Mouse (Mus musculus): Measurements from ENCODE around the gene Dnaja1.

The Dnaja1 gene

DNA sequence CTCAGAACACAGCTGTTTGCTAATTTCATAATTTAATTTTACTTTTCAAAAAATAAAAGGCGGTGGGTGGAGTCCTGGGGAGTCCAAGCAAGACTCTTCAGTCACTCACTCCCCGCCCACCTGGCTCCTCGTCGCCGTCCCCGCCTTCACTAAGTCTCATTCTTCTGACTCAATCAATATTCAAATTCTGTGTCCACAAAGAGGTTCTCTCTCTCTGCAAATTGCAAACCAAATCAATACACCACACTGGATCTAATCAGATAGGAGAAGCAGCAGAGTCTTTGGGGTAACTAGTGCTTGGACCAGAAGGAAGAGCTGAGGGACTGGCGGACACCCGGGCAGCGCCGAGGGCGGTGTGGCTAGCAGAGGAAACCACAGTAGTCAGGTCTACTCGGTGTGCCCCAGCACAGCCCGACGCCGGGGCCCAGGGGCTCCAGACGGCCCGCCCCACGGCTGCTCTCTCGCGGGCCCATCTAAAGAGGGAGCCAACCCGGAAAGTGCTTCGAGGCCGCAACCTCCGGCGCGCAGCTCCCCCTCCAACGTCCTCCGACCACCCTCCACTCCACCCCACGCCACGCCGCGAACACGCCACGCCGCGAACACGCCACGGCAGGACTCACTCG is 35.3 kb downstream of the Dnaja1 start:
- ATAC-seq (ENCODE audit: low TSS enrichment) = peak; percentile 69

DNA sequence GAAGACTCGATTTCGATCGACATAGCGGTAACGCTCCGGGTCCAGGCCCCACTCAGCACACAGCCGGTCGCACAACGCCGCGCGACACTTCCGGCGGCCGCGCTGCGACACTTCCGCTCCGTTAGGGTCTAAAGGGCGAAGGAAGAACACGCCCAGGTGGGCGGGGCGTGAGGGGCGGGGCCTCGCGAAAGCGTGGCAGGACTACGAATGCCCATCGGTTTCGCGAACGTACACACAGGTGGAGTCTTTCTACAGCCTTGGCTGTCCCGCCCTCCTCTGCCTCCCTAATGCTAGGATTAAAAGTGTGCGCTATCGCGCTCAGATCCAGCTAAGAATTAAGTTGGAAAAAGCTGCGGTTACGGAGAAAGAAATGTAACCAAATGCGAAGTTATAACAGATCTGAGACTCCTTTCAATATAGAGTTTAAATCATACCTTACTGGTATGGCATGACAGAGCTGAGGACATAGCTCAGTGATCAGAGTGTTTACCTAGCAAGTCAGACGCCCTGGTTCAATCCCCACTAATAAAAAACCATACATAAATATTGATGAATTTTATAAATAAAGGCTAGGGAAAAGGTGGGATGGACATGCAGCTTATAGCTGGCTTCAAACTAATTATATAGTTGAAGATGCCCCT is 36.0 kb downstream of the Dnaja1 start, which contains the start of gene Smu1:
Gene Smu1, minus strand, starts transcription at position 144 of the 641 bp plus-strand sequence.
- peak; percentile 98 for ATAC-seq (ENCODE audit: low TSS enrichment)

DNA sequence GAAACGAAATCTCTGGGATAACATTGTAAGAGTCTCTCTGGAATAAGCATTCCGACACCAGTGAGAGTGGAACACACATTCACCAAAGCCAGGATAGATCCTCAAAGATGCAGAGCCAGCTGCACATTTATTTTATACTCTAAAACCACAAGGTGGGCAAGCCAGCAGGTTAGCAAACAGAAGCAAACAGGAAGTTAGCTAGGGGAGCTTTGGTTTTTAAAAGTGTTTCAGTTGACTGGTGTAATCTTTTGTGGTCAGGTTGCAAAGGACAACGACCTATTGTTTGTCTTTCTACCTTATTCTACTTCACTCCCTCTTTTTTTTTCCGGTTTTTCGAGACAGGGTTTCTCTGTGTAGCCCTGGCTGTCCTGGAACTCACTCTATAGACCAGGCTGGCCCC is 37.9 kb downstream of the Dnaja1 start:
- no peak for ATAC-seq (ENCODE audit: low TSS enrichment)

DNA sequence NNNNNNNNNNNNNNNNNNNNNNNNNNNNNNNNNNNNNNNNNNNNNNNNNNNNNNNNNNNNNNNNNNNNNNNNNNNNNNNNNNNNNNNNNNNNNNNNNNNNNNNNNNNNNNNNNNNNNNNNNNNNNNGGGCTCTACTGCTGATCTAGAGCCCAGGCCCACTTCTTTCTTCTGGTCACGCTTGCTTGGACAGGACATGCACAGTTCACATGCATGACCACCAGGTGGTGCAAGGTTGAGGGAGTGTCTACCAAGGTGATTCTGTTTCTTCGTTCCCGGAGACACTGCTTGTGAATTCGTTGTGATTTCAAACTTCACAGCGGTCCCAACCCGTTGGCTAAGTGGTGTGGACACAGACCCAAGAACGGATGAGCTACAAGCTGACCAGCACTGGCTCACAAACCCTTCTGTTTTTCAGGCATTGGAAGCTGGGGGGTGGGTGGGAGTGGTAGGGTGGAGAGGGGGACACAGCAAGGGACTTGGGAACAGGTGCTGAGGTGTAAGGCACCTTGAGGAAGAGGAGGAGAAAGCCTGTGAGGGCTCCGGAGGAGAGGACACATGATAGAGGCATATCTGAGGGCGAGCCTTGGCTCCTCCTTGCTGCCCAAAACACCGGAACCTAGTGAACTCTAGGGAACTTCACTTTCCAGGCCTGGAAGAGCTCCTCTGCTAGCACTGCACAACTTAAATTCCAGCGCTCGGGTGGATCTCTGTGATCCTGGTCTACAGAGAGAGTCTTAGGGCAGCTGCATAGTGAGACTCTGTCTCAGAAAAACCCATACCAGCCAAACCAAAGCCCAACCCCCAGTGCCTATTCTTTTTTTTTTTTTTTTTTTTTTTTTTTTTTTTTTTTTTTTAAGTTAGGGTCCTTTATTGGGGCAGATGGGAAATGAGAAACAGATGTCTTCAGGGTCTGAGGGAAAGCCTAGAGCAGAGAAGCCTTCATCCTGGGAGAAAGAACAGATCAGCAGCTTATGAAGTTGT is 52.6 kb downstream of the Dnaja1 start:
- peak; percentile 58 for ATAC-seq (ENCODE audit: low TSS enrichment)

DNA sequence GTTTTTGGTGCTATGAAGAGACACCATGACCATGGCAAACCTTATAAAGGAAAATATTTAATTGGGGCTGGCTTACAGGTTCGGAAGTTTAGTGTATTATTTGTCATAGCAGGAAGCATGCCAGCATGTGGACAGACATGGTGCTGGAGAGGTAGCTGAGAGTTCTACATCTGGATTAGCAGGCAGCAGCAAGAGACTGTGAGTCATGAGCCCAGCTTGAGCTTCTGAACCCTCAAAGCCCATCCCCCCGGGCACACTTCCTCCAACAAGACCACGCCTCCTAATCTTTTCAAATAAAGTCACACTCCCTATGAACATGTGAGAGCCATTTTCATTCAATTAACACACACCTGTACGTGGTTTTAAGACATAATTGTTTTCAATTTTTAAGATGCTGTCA is 54.5 kb downstream of the Dnaja1 start:
- ATAC-seq (ENCODE audit: low TSS enrichment) = no peak

GRCm38 (mm10) chr4:40777116-40777515 is 55.2 kb downstream of the Dnaja1 start:
- ATAC-seq (ENCODE audit: low TSS enrichment) = no peak

DNA sequence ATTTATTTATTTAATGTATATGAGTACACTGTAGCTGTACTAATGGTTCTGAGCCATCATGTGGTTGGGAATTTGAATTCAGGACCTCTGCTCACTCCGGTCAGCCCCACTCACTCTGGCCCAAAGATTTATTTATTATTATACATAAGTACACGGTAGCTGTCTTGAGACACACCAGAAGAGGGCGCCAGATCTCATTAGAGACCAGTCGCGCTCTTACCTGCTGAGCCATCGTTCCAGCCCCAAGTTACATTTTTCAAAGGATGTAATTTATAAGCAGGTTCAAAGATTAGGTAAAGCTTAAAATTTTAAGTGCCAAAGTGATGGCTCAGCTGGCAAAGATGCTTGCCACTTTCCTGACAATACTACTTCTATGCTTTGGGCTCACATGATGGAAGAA is 56.7 kb downstream of the Dnaja1 start:
- ATAC-seq (ENCODE audit: low TSS enrichment) = no peak

DNA sequence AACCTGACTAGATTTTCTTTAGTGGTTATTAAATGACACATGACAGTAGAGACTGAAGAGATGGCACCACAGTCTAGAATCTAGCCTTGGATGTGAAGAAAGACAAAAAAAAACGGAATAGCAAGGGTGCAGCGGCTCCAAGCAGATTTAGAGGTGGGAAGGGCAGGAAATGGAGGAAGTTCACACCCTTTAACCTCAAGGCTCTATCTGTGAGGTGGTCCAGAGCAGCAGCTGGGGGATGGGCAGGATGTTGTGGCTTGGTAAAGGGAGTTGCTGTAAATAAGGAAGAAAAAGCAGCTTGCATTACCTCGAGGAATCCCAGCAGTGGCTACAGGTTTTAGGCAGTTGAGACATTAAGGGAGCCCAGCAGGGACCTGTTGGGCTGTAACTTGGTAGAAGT is 59.2 kb downstream of the Dnaja1 start:
- no peak for ATAC-seq (ENCODE audit: low TSS enrichment)

- no peak for ATAC-seq (ENCODE audit: low TSS enrichment)
These were observed 60.0 kb downstream of the Dnaja1 start for GRCm38 (mm10) chr4:40781797-40782495.

GRCm38 (mm10) chr4:40783049-40783448 is 61.1 kb downstream of the Dnaja1 start:
- ATAC-seq (ENCODE audit: low TSS enrichment) = no peak

- ATAC-seq (ENCODE audit: low TSS enrichment) = no peak
These were observed 62.7 kb downstream of the Dnaja1 start for GRCm38 (mm10) chr4:40784556-40785169.

GRCm38 (mm10) chr4:40785620-40786166 is 63.7 kb downstream of the Dnaja1 start:
- ATAC-seq (ENCODE audit: low TSS enrichment) = no peak

DNA sequence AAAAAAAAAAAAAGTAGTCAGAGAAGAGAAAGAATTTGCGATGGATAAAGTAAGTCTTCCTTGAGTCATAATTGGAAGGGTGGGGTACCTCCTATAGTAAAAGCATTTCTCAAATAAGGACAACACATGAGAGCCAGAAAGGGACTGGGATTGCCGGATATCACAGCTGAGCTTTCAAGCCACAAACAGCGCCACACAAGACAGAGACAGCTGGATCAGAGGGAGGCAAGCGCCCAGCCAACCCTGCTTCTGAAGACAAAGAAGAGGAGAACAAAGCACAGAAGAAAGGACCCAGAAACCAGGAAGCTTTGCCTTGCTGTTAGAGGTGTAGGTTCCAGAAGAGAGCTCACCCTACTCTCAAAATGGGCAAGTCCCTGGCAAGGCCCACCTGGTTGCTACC is 64.6 kb downstream of the Dnaja1 start:
- no peak for ATAC-seq (ENCODE audit: low TSS enrichment)
